Mouse (Mus musculus): Measurements from ENCODE around the gene Acsl4. TPM values are rescaled to one million over a fixed set of nuclear protein-coding genes. Genes with fewer than 3 reads are reported as not detected.

The Acsl4 gene
- polyA plus RNA-seq (2015; fragmentation: Nextera tagmentation; extraction: Ambion mirVana) = 13.1 and 13.5 TPM in 2 replicates

- peak within 1 kb of the TSS; percentile 65 for H3K4me2 ChIP-seq
- peak within 1 kb of the TSS; percentile 76 for H3K4me3 ChIP-seq
- peak within 1 kb of the TSS; percentile 71 for H3K9ac ChIP-seq
- no peaks in the 10 kb centered on the region for H3K9me3 ChIP-seq (replicated peaks)
- 10% methylated on average over 59 of the region's 59 CpGs for WGBS
- no peaks in the 10 kb centered on the region for H3K4me1 ChIP-seq (replicated peaks)
- H3K36me3 ChIP-seq = no peaks in the 10 kb centered on the region
- ATAC-seq (replicated peaks; ENCODE audit: insufficient number of reproducible peaks, insufficient read depth, low FRiP score, low read depth) = peak; percentile 98
- H3K27ac ChIP-seq = peak within 1 kb of the TSS; percentile 90
- no peaks in the 10 kb centered on the region for H3K27me3 ChIP-seq
These were observed at the start of gene Acsl4 for GRCm38 (mm10) chrX:142390247-142390908. TSS of gene Acsl4 (minus strand) at chrX:142390535.

GRCm38 (mm10) chrX:142437971-142438504, 47.7 kb upstream of the Acsl4 start:
- H3K27me3 ChIP-seq = no peaks in the 10 kb centered on the region
- no peaks in the 10 kb centered on the region for H3K4me1 ChIP-seq (replicated peaks)
- H3K36me3 ChIP-seq = no peaks in the 10 kb centered on the region
- WGBS = 48% methylated on average over 4 of the region's 4 CpGs
- H3K4me2 ChIP-seq = no peak overlapping the region
- ATAC-seq (replicated peaks; ENCODE audit: insufficient number of reproducible peaks, insufficient read depth, low FRiP score, low read depth) = no peak
- no peak overlapping the region for H3K4me3 ChIP-seq
- H3K9me3 ChIP-seq (replicated peaks) = no peaks in the 10 kb centered on the region
- H3K9ac ChIP-seq = no peak overlapping the region
- H3K27ac ChIP-seq = no peak overlapping the region

GRCm38 (mm10) chrX:142432846-142433245, 42.5 kb upstream of the Acsl4 start:
- no peaks in the 10 kb centered on the region for H3K4me1 ChIP-seq (replicated peaks)
- no peaks in the 10 kb centered on the region for H3K9me3 ChIP-seq (replicated peaks)
- H3K4me3 ChIP-seq = no peak overlapping the region
- H3K9ac ChIP-seq = no peak overlapping the region
- no peak overlapping the region for H3K4me2 ChIP-seq
- no peak for ATAC-seq (replicated peaks; ENCODE audit: insufficient number of reproducible peaks, insufficient read depth, low FRiP score, low read depth)
- H3K36me3 ChIP-seq = no peaks in the 10 kb centered on the region
- WGBS = 66% methylated on average over 3 of the region's 3 CpGs
- no peaks in the 10 kb centered on the region for H3K27me3 ChIP-seq
- no peak overlapping the region for H3K27ac ChIP-seq

- Histone ChIP-seq H3K4me1 (replicated peaks) (no peaks in the 10 kb centered on the region), H3K4me2 (no peak overlapping the region), H3K4me3 (no peak overlapping the region), H3K27ac (no peak overlapping the region), H3K36me3 (no peaks in the 10 kb centered on the region), H3K9ac (no peak overlapping the region), H3K27me3 (no peaks in the 10 kb centered on the region), H3K9me3 (replicated peaks) (no peaks in the 10 kb centered on the region)
- 49% methylated on average over 4 of the region's 4 CpGs for WGBS
- ATAC-seq (replicated peaks; ENCODE audit: insufficient number of reproducible peaks, insufficient read depth, low FRiP score, low read depth) = no peak
These were observed 36.8 kb upstream of the Acsl4 start for GRCm38 (mm10) chrX:142427111-142427510.

GRCm38 (mm10) chrX:142426628-142427027, 36.3 kb upstream of the Acsl4 start:
- Histone ChIP-seq H3K36me3 (no peaks in the 10 kb centered on the region), H3K27me3 (no peaks in the 10 kb centered on the region), H3K27ac (no peak overlapping the region), H3K4me3 (no peak overlapping the region), H3K9me3 (replicated peaks) (no peaks in the 10 kb centered on the region), H3K4me2 (no peak overlapping the region), H3K4me1 (replicated peaks) (no peaks in the 10 kb centered on the region), H3K9ac (no peak overlapping the region)
- ATAC-seq (replicated peaks; ENCODE audit: insufficient number of reproducible peaks, insufficient read depth, low FRiP score, low read depth) = no peak
- WGBS = 53% methylated on average over 4 of the region's 4 CpGs

GRCm38 (mm10) chrX:142413884-142414283, 23.5 kb upstream of the Acsl4 start:
- 44% methylated on average over 2 of the region's 2 CpGs for WGBS
- Histone ChIP-seq H3K9me3 (replicated peaks) (no peaks in the 10 kb centered on the region), H3K27ac (no peak overlapping the region), H3K4me1 (replicated peaks) (no peaks in the 10 kb centered on the region), H3K4me3 (no peak overlapping the region), H3K4me2 (no peak overlapping the region), H3K9ac (no peak overlapping the region), H3K36me3 (no peaks in the 10 kb centered on the region), H3K27me3 (no peaks in the 10 kb centered on the region)
- ATAC-seq (replicated peaks; ENCODE audit: insufficient number of reproducible peaks, insufficient read depth, low FRiP score, low read depth) = no peak

GRCm38 (mm10) chrX:142410060-142410459, 19.7 kb upstream of the Acsl4 start:
- Histone ChIP-seq H3K4me2 (no peak overlapping the region), H3K9me3 (replicated peaks) (no peaks in the 10 kb centered on the region), H3K27me3 (no peaks in the 10 kb centered on the region), H3K4me3 (no peak overlapping the region), H3K4me1 (replicated peaks) (no peaks in the 10 kb centered on the region), H3K9ac (no peak overlapping the region), H3K36me3 (no peaks in the 10 kb centered on the region), H3K27ac (no peak overlapping the region)
- no peak for ATAC-seq (replicated peaks; ENCODE audit: insufficient number of reproducible peaks, insufficient read depth, low FRiP score, low read depth)
- 63% methylated on average over 3 of the region's 3 CpGs for WGBS

- Histone ChIP-seq H3K9ac (no peak overlapping the region), H3K4me2 (no peak overlapping the region), H3K4me3 (no peak overlapping the region), H3K36me3 (no peaks in the 10 kb centered on the region), H3K9me3 (replicated peaks) (no peaks in the 10 kb centered on the region), H3K27me3 (no peaks in the 10 kb centered on the region), H3K4me1 (replicated peaks) (no peaks in the 10 kb centered on the region), H3K27ac (no peak overlapping the region)
- ATAC-seq (replicated peaks; ENCODE audit: insufficient number of reproducible peaks, insufficient read depth, low FRiP score, low read depth) = no peak
- 77% methylated on average over 3 of the region's 3 CpGs for WGBS
These were observed 19.0 kb upstream of the Acsl4 start for GRCm38 (mm10) chrX:142409338-142409737.

GRCm38 (mm10) chrX:142403114-142403513, 12.8 kb upstream of the Acsl4 start:
- Histone ChIP-seq H3K4me2 (no peak overlapping the region), H3K4me1 (replicated peaks) (no peaks in the 10 kb centered on the region), H3K4me3 (no peak overlapping the region), H3K9ac (no peak overlapping the region), H3K36me3 (no peaks in the 10 kb centered on the region), H3K27me3 (no peaks in the 10 kb centered on the region), H3K27ac (no peak overlapping the region), H3K9me3 (replicated peaks) (no peaks in the 10 kb centered on the region)
- no peak for ATAC-seq (replicated peaks; ENCODE audit: insufficient number of reproducible peaks, insufficient read depth, low FRiP score, low read depth)

GRCm38 (mm10) chrX:142398621-142399020, 8.3 kb upstream of the Acsl4 start:
- WGBS = 45% methylated on average over 2 of the region's 2 CpGs
- H3K27ac ChIP-seq = no peak overlapping the region
- H3K4me1 ChIP-seq (replicated peaks) = no peaks in the 10 kb centered on the region
- no peaks in the 10 kb centered on the region for H3K9me3 ChIP-seq (replicated peaks)
- no peak overlapping the region for H3K4me2 ChIP-seq
- no peaks in the 10 kb centered on the region for H3K27me3 ChIP-seq
- ATAC-seq (replicated peaks; ENCODE audit: insufficient number of reproducible peaks, insufficient read depth, low FRiP score, low read depth) = no peak
- H3K9ac ChIP-seq = no peak overlapping the region
- H3K36me3 ChIP-seq = no peaks in the 10 kb centered on the region
- no peak overlapping the region for H3K4me3 ChIP-seq

GRCm38 (mm10) chrX:142390909-142391265, 552 bp upstream of the Acsl4 start:
- H3K9me3 ChIP-seq (replicated peaks) = no peaks in the 10 kb centered on the region
- peak overlapping the region; percentile 71 for H3K9ac ChIP-seq
- 34% methylated on average over 7 of the region's 7 CpGs for WGBS
- peak overlapping the region; percentile 65 for H3K4me2 ChIP-seq
- peak overlapping the region; percentile 75 for H3K27ac ChIP-seq
- no peaks in the 10 kb centered on the region for H3K4me1 ChIP-seq (replicated peaks)
- no peak for ATAC-seq (replicated peaks; ENCODE audit: insufficient number of reproducible peaks, insufficient read depth, low FRiP score, low read depth)
- no peaks in the 10 kb centered on the region for H3K36me3 ChIP-seq
- H3K4me3 ChIP-seq = peak overlapping the region; percentile 76
- H3K27me3 ChIP-seq = no peaks in the 10 kb centered on the region

- H3K9ac ChIP-seq = peak overlapping the region; percentile 71
- peak overlapping the region; percentile 60 for H3K4me2 ChIP-seq
- H3K9me3 ChIP-seq (replicated peaks) = no peaks in the 10 kb centered on the region
- H3K27me3 ChIP-seq = no peaks in the 10 kb centered on the region
- peak; percentile 7; the same call in 1 of the 2 replicates for ATAC-seq (replicated peaks; ENCODE audit: insufficient number of reproducible peaks, insufficient read depth, low FRiP score, low read depth)
- peak overlapping the region; percentile 76 for H3K4me3 ChIP-seq
- 10% methylated on average over 22 of the region's 22 CpGs for WGBS
- peak overlapping the region; percentile 90 for H3K27ac ChIP-seq
- no peaks in the 10 kb centered on the region for H3K36me3 ChIP-seq
- H3K4me1 ChIP-seq (replicated peaks) = no peaks in the 10 kb centered on the region
These were observed 665 bp downstream of the Acsl4 start for GRCm38 (mm10) chrX:142389581-142390159.
